Mouse (Mus musculus) G1E (cell line): ENCODE results near the gene Fbxl15. TPM values are rescaled to one million over a fixed set of nuclear protein-coding genes. Genes with fewer than 3 reads are reported as not detected.

Experiments
- ATAC-seq: 2 replicates; pipeline ENCODE4 v1.8.0; 2016; ENCODE audit warnings: mild to moderate bottlenecking; ENCODE audit not compliant: insufficient number of reproducible peaks, poor library complexity, low FRiP score, severe bottlenecking; ENCODE audit errors: extremely low read depth
- DNase-seq: peaks from one replicate; pipeline ENCODE4 v3.0.0; 2012; ENCODE audit warnings: low spot score
- H3K27me3 ChIP-seq: 2 replicates; pipeline ENCODE4 v1.6.1; 2012; ENCODE audit warnings: mild to moderate bottlenecking, low read length, inconsistent platforms; ENCODE audit not compliant: insufficient read depth
- H3K36me3 ChIP-seq: replicated peaks from 2 replicates; pipeline ENCODE3; 2012; ENCODE audit warnings: mild to moderate bottlenecking, inconsistent platforms
- H3K4me1 ChIP-seq: 2 replicates; pipeline ENCODE4 v1.6.1; 2012; ENCODE audit warnings: low read depth, low read length, inconsistent platforms, mixed read lengths; ENCODE audit not compliant: insufficient read depth
- H3K4me3 ChIP-seq: 2 replicates; pipeline ENCODE4 v1.5.1; 2012; ENCODE audit warnings: low read depth, mild to moderate bottlenecking, inconsistent platforms, low read length, moderate library complexity, mixed read lengths
- H3K9me3 ChIP-seq: replicated peaks from 2 replicates; pipeline ENCODE4 v1.6.1; 2012; ENCODE audit warnings: inconsistent platforms
- CTCF ChIP-seq: IDR thresholded peaks from 2 replicates; pipeline ENCODE4 v1.5.1; 2012; ENCODE audit warnings: low read depth, low read length, inconsistent platforms, mixed read lengths
- GATA1 ChIP-seq: IDR thresholded peaks from 2 replicates; pipeline ENCODE4 v1.6.1; 2012; ENCODE audit warnings: borderline replicate concordance, low read length, inconsistent platforms, mixed read lengths
- GATA2 ChIP-seq: IDR thresholded peaks from 2 replicates; pipeline ENCODE4 v1.6.1; 2012; ENCODE audit warnings: low read depth, low read length, inconsistent platforms, borderline replicate concordance
- POLR2AphosphoS5 ChIP-seq: IDR thresholded peaks from 2 replicates; pipeline ENCODE4 v1.6.1; 2012; ENCODE audit warnings: low read depth, low read length, inconsistent platforms; ENCODE audit not compliant: insufficient replicate concordance
- TAL1 ChIP-seq: conservative IDR thresholded peaks from 2 replicates; pipeline ENCODE4 v1.6.1; 2012; ENCODE audit warnings: low read depth, low read length, inconsistent platforms, mixed read lengths
- polyA plus RNA-seq: library from polyadenylated mRNA; stranded (reverse); fragments of >175 nt; gene quantifications from 2 replicates; pipeline ENCODE4 v1.2.3, GENCODE M21; 2012
- total RNA-seq, 2 experiments: library from RNA; stranded (forward) in 1 of 2; stranded (reverse) in 1 of 2; fragments of 200-1000 nt in 1 of 2; fragments of >200 nt in 1 of 2; fragmentation: Nextera tagmentation in 1 of 2; gene quantifications; 2 replicates each; pipeline ENCODE4 v1.2.3; 2014 to 2017

Fbxl15 gene
- total and polyA plus RNA-seq, 3 experiments = 2.0 to 15.2 (median 2.5) TPM

GRCm38 (mm10) chr19:46313116-46313515 is 14.9 kb upstream of the Fbxl15 start:
- no peak for TF ChIP-seq TAL1
- TF ChIP-seq POLR2AphosphoS5 = no peak
- TF ChIP-seq CTCF = no peak
- no peak for TF ChIP-seq GATA2
- TF ChIP-seq GATA1 = no peak
- DNase-seq = no peak
- ATAC-seq = no peak
- Histone ChIP-seq H3K4me3 (no peak overlapping the region), H3K9me3 (peaks cover 8% of the 10 kb centered on the region), H3K36me3 (peaks cover 58% of the 10 kb centered on the region), H3K27me3 (peaks cover 12% of the 10 kb centered on the region), H3K4me1 (peaks cover 74% of the 10 kb centered on the region)

- TF ChIP-seq TAL1 (no peak), GATA1 (no peak), POLR2AphosphoS5 (no peak), CTCF (no peak), GATA2 (no peak)
- no peak for ATAC-seq
- Histone ChIP-seq H3K27me3 (peaks cover 17% of the 10 kb centered on the region), H3K4me3 (no peak overlapping the region), H3K36me3 (peaks cover 54% of the 10 kb centered on the region), H3K9me3 (peaks cover 11% of the 10 kb centered on the region), H3K4me1 (peaks cover 72% of the 10 kb centered on the region)
- DNase-seq = peak; percentile 1
Measured at GRCm38 (mm10) chr19:46313591-46313990, 14.4 kb upstream of the Fbxl15 start.

GRCm38 (mm10) chr19:46314151-46314601 is 13.8 kb upstream of the Fbxl15 start:
- Histone ChIP-seq H3K36me3 (peaks cover 48% of the 10 kb centered on the region), H3K4me3 (peak overlapping the region; percentile 56; the same call in 1 of the 2 replicates), H3K27me3 (peaks cover 22% of the 10 kb centered on the region), H3K4me1 (peaks cover 72% of the 10 kb centered on the region), H3K9me3 (peaks cover 11% of the 10 kb centered on the region)
- TF ChIP-seq GATA2 (no peak), POLR2AphosphoS5 (no peak), TAL1 (no peak), CTCF (no peak), GATA1 (no peak)
- DNase-seq (peak; percentile 2), ATAC-seq (no peak)

- Histone ChIP-seq H3K27me3 (peaks cover 31% of the 10 kb centered on the region), H3K36me3 (peaks cover 41% of the 10 kb centered on the region), H3K9me3 (peaks cover 11% of the 10 kb centered on the region), H3K4me3 (peak overlapping the region; percentile 56; the same call in 1 of the 2 replicates), H3K4me1 (peaks cover 69% of the 10 kb centered on the region)
- ATAC-seq = peak; percentile 60; the same call in 1 of the 2 replicates
- TF ChIP-seq TAL1 (peak; percentile 39), GATA1 (no peak)
- peak; percentile 56 for DNase-seq
Measured at GRCm38 (mm10) chr19:46314872-46315742, 12.9 kb upstream of the Fbxl15 start.

- DNase-seq (peak; percentile 21), ATAC-seq (no peak)
- TF ChIP-seq CTCF = no peak
- TF ChIP-seq GATA1 = no peak
- no peak for TF ChIP-seq GATA2
- no peak for TF ChIP-seq TAL1
- TF ChIP-seq POLR2AphosphoS5 = no peak
- Histone ChIP-seq H3K27me3 (peaks cover 39% of the 10 kb centered on the region), H3K4me3 (no peak overlapping the region; the same call in 1 of the 2 replicates), H3K36me3 (peaks cover 32% of the 10 kb centered on the region), H3K4me1 (peaks cover 74% of the 10 kb centered on the region), H3K9me3 (peaks cover 11% of the 10 kb centered on the region)
Measured at GRCm38 (mm10) chr19:46315752-46316610, 12.0 kb upstream of the Fbxl15 start.

GRCm38 (mm10) chr19:46316846-46317545 is 11.0 kb upstream of the Fbxl15 start:
- Histone ChIP-seq H3K4me3 (no peak overlapping the region; the same call in 1 of the 2 replicates), H3K4me1 (peaks cover 83% of the 10 kb centered on the region), H3K36me3 (peaks cover 22% of the 10 kb centered on the region), H3K9me3 (peaks cover 11% of the 10 kb centered on the region), H3K27me3 (peaks cover 48% of the 10 kb centered on the region)
- no peak for TF ChIP-seq GATA2
- ATAC-seq = no peak
- peak; percentile 1 for DNase-seq
